Comparison of ENCODE assay signal across 8 mouse cellular contexts in genomic region chr6:145747671-145748640, GRCm38 (mm10). TPM values are rescaled to one million over a fixed set of nuclear protein-coding genes. Genes with fewer than 3 reads are reported as not detected.
A peak's percentile ranks its signal among the peaks of the same experiment; 100 is the strongest.
DNase-seq lines count a peak whose midpoint lies in the region; ATAC-seq and TF ChIP-seq lines count a peak whose summit lies in the region.

No protein-coding gene starts in this region.

- WGBS in forebrain, embryonic 10.5 days: 19% methylated on average over 16 of the region's 16 CpGs
- WGBS in kidney, postnatal 0 days: 6% methylated on average over 16 of the region's 16 CpGs
- 11% methylated on average over 16 of the region's 16 CpGs for WGBS in midbrain, postnatal 0 days

- peaks cover 6% of the 10 kb centered on the region for H3K36me3 ChIP-seq in forebrain, embryonic 10.5 days (replicated peaks)
- no peaks in the 10 kb centered on the region for H3K36me3 ChIP-seq in kidney, postnatal 0 days (ENCODE audit: insufficient read depth, low read length)
- no peaks in the 10 kb centered on the region for H3K36me3 ChIP-seq in midbrain, postnatal 0 days (ENCODE audit: insufficient read depth, low read length)

- H3K4me1 ChIP-seq in forebrain, embryonic 10.5 days: peaks cover 17% of the 10 kb centered on the region
- H3K4me1 ChIP-seq in kidney, postnatal 0 days (replicated peaks; ENCODE audit: insufficient read depth, low read length): peaks cover 7% of the 10 kb centered on the region; the same call in 1 of the 2 replicates
- H3K4me1 ChIP-seq in midbrain, postnatal 0 days (ENCODE audit: insufficient read depth, low read length): peaks cover under 1% of the 10 kb centered on the region; the same call in 1 of the 2 replicates

- H3K9me3 ChIP-seq in forebrain, embryonic 10.5 days: no peaks in the 10 kb centered on the region; the same call in 1 of the 2 replicates
- no peaks in the 10 kb centered on the region for H3K9me3 ChIP-seq in kidney, postnatal 0 days (replicated peaks; ENCODE audit: low read length)
- no peaks in the 10 kb centered on the region for H3K9me3 ChIP-seq in midbrain, postnatal 0 days (ENCODE audit: low read length)

- ATAC-seq in kidney, postnatal 0 days (replicated peaks; ENCODE audit: low FRiP score, low read depth): no peak
- ATAC-seq in midbrain, postnatal 0 days (ENCODE audit: low FRiP score): no peak

- peak overlapping the region; percentile 57 for H3K4me2 ChIP-seq in kidney, postnatal 0 days (ENCODE audit: low read length)
- peak overlapping the region; percentile 74 for H3K4me2 ChIP-seq in midbrain, postnatal 0 days (ENCODE audit: low read depth, low read length, poor library complexity, severe bottlenecking)

- H3K9ac ChIP-seq in kidney, postnatal 0 days (ENCODE audit: low read depth, low read length): peak overlapping the region; percentile 96
- H3K9ac ChIP-seq in midbrain, postnatal 0 days (replicated peaks; ENCODE audit: low read length, poor library complexity, severe bottlenecking): peak overlapping the region; percentile 70; the same call in 1 of the 2 replicates

- peaks cover 13% of the 10 kb centered on the region for H3K27me3 ChIP-seq in forebrain, embryonic 10.5 days (ENCODE audit: poor library complexity, severe bottlenecking)
- no peaks in the 10 kb centered on the region for H3K27me3 ChIP-seq in kidney, postnatal 0 days (ENCODE audit: insufficient read depth, low read length)
- no peaks in the 10 kb centered on the region for H3K27me3 ChIP-seq in midbrain, postnatal 0 days (ENCODE audit: insufficient read depth, low read length)

- H3K27ac ChIP-seq in forebrain, embryonic 10.5 days: peak overlapping the region; percentile 90; the same call in 1 of the 2 replicates
- H3K27ac ChIP-seq in kidney, postnatal 0 days: peak overlapping the region; percentile 98; the same call in 1 of the 2 replicates
- no peak overlapping the region for H3K27ac ChIP-seq in midbrain, postnatal 0 days (ENCODE audit: low read depth, low read length)

- peak overlapping the region; percentile 78 for H3K4me3 ChIP-seq in forebrain, embryonic 10.5 days
- peak overlapping the region; percentile 81 for H3K4me3 ChIP-seq in kidney, postnatal 0 days (replicated peaks; ENCODE audit: low read depth, low read length)
- peak overlapping the region; percentile 73 for H3K4me3 ChIP-seq in midbrain, postnatal 0 days (ENCODE audit: low read depth, low read length)

- TF ChIP-seq CTCF in kidney, postnatal 0 days (IDR thresholded peaks at IDR 0.05; ENCODE audit: low read depth): peak; percentile 48; the same call in 1 of the 2 replicates
- TF ChIP-seq CTCF in midbrain, postnatal 0 days (IDR thresholded peaks at IDR 0.05): peak; percentile 37; the same call in 1 of the 2 replicates

- peak; percentile 51 for DNase-seq in adrenal gland, postnatal 36 days
- DNase-seq in adrenal gland, postnatal 25 days: no peak
- DNase-seq in 3T3-L1 (ENCODE audit: low read depth, low spot score): peak; percentile 59
- no peak for DNase-seq in forebrain, embryonic 10.5 days (ENCODE audit: extremely low spot score, low spot score)
- DNase-seq in kidney, postnatal 0 days (ENCODE audit: low spot score): peak; percentile 52
- no peak for DNase-seq in midbrain, postnatal 0 days (ENCODE audit: low spot score)
- no peak for DNase-seq in layer of hippocampus, postnatal 25 days (ENCODE audit: extremely low spot score in 1 of 2, low spot score in 1 of 2)
- no peak for DNase-seq in right cerebral cortex, postnatal 14 days

RNA-seq across cellular contexts. Expression of gene Rassf8, which starts 1.4 kb away (rescaled TPM):
- 100 to 1,000 TPM in 1 of 2 experiments, 10 to 100 TPM in 1; 79.1 to 106 TPM for total RNA-seq in adrenal gland, postnatal 36 days (2021)
- 105 and 107 TPM in 2 replicates for total RNA-seq in adrenal gland, postnatal 25 days (2021)
- 1.7 and 2.3 TPM in 2 replicates for polyA plus RNA-seq in forebrain, embryonic 10.5 days (2016; fragmentation: Nextera tagmentation; extraction: Ambion mirVana)
- polyA plus RNA-seq in kidney, postnatal 0 days (2015; fragmentation: Nextera tagmentation; extraction: Ambion mirVana): 10.3 and 11.0 TPM in 2 replicates
- 15.4 and 16.3 TPM in 2 replicates for total RNA-seq in midbrain, postnatal 0 days (2014; rRNA removed)
- polyA plus RNA-seq in midbrain, postnatal 0 days (2015; fragmentation: Nextera tagmentation; extraction: Ambion mirVana): 4.5 and 5.6 TPM in 2 replicates
- 10 to 100 TPM; 21.7 to 23.4 TPM for total RNA-seq in layer of hippocampus, postnatal 25 days (2021)

Comparison
In these comparisons a context has a peak if more than half of its experiments do, and no peak if none do; other contexts are left out.
1. DNase-seq: peak in adrenal gland, postnatal 36 days (2 of 2), 3T3-L1 (single experiment) and kidney, postnatal 0 days (single experiment); none in adrenal gland, postnatal 25 days (single experiment), forebrain, embryonic 10.5 days (single experiment), midbrain, postnatal 0 days (single experiment), layer of hippocampus, postnatal 25 days (0 of 2) and right cerebral cortex, postnatal 14 days (single experiment).
2. Peak in every context shown above with its lines, with median percentiles within 50 percentile points of each other: H3K4me3 ChIP-seq.